Mouse (Mus musculus) hindbrain, embryonic 15.5 days (tissue): ENCODE measurements at regions not wholly inside any gene's neighbourhood (a gene's known extent, or its start where the extent isn't known, plus 50 kb on each side); places are given as distances from the start of the nearest gene placed in this dataset.
A peak's percentile ranks its signal among the peaks of the same experiment; 100 is the strongest.
"Not testable (repeated sequence)": the region's sequence is repeated elsewhere in the genome, so short reads cannot be mapped to it uniquely, and the experiment has no call there.

Experiments used
- ATAC-seq: fragments of 200-750 bp; cut with Nextera tagmentation; 2 replicates; pipeline ENCODE4 v1.8.0; 2017; ENCODE audit warnings: low read depth, moderate number of reproducible peaks, moderate TSS enrichment; ENCODE audit not compliant: low FRiP score
- H3K27ac ChIP-seq: fragments of 300-500 bp; sonication (generic); replicated peaks from 2 replicates; pipeline ENCODE4 v1.5.1; 2015; ENCODE audit warnings: mild to moderate bottlenecking, inconsistent platforms
- H3K27me3 ChIP-seq: fragments of 300-500 bp; sonication (generic); 2 replicates; pipeline ENCODE4 v1.6.1; 2015; ENCODE audit warnings: control low read depth, inconsistent platforms
- H3K36me3 ChIP-seq: fragments of 300-500 bp; sonication (generic); 2 replicates; pipeline ENCODE4 v1.6.1; 2015; ENCODE audit warnings: control low read depth, inconsistent platforms
- H3K4me1 ChIP-seq: fragments of 300-500 bp; sonication (generic); replicated peaks from 2 replicates; pipeline ENCODE4 v1.6.1; 2015; ENCODE audit warnings: control low read depth, inconsistent platforms
- H3K4me2 ChIP-seq: fragments of 300-500 bp; sonication (generic); 2 replicates; pipeline ENCODE4 v1.6.1; 2015; ENCODE audit warnings: moderate library complexity, mild to moderate bottlenecking, inconsistent platforms
- H3K4me3 ChIP-seq: fragments of 300-500 bp; sonication (generic); 2 replicates; pipeline ENCODE4 v1.5.1; 2015; ENCODE audit warnings: mild to moderate bottlenecking, inconsistent platforms
- H3K9ac ChIP-seq: fragments of 300-500 bp; sonication (generic); 2 replicates; pipeline ENCODE4 v1.6.1; 2015; ENCODE audit warnings: inconsistent platforms
- H3K9me3 ChIP-seq: fragments of 300-500 bp; sonication (generic); 2 replicates; pipeline ENCODE4 v1.6.1; 2016; ENCODE audit warnings: control low read depth, inconsistent platforms
- WGBS: fragments of 180-500 bp; shearing (Covaris S2); methylation state at CpG from one replicate; pipeline ENCODE4 v1.1.7; 2015; 5-methylcytosine and 5-hydroxymethylcytosine counted together

DNA sequence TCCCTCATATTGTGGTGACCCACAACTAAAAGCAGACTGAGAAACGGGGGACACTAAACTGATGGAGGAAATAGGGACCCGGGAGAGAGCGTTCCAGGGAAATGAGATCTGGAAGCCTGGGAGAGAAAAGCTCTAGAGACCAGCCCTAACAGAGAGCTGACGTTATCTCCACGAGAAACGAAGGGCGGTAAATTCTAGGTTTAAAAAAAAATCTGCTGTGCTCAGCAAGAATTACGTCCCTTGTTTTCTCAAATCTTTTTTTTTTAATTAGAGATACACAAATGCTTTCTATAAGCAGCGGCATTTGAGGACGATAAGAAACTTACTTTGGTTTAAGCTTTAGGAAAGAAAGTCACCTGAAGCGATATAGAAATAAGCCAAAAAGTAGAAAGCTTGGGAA, 145.7 kb downstream of the Cand1 start:
- H3K4me2 ChIP-seq = no peak overlapping the region
- no peak overlapping the region for H3K4me3 ChIP-seq
- H3K27ac ChIP-seq = no peak overlapping the region
- no peaks in the 10 kb centered on the region for H3K36me3 ChIP-seq
- ATAC-seq = no peak
- H3K4me1 ChIP-seq = no peaks in the 10 kb centered on the region
- no peaks in the 10 kb centered on the region for H3K27me3 ChIP-seq
- H3K9me3 ChIP-seq = no peaks in the 10 kb centered on the region
- no peak overlapping the region for H3K9ac ChIP-seq
- 88% methylated on average over 11 of the region's 11 CpGs for WGBS

DNA sequence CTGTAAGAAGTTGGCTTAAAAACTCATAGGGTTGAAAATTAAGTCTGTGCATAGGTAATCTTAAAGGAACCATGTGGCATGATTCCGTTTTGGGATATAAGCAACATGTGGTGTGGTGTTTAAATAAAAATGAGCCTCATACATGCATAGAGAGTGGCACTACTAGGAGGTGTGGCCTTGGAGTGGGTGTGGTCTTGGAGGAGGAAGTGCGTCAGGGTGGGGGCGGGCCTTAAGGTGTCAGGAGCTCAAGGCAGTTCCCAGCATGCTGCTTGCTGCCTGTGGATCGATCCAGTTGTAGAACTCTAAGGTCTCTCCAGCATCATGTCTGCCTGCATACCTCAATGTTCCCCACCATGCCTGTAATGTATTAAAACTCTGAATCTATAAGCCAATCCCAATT, 152.0 kb downstream of the Cand1 start:
- H3K27ac ChIP-seq = no peak overlapping the region
- 93% methylated on average over 4 of the region's 4 CpGs for WGBS
- no peaks in the 10 kb centered on the region for H3K36me3 ChIP-seq
- H3K9ac ChIP-seq = no peak overlapping the region
- ATAC-seq = no peak
- H3K4me2 ChIP-seq = no peak overlapping the region
- no peaks in the 10 kb centered on the region for H3K27me3 ChIP-seq
- no peaks in the 10 kb centered on the region for H3K9me3 ChIP-seq
- H3K4me3 ChIP-seq = no peak overlapping the region
- H3K4me1 ChIP-seq = no peaks in the 10 kb centered on the region

DNA sequence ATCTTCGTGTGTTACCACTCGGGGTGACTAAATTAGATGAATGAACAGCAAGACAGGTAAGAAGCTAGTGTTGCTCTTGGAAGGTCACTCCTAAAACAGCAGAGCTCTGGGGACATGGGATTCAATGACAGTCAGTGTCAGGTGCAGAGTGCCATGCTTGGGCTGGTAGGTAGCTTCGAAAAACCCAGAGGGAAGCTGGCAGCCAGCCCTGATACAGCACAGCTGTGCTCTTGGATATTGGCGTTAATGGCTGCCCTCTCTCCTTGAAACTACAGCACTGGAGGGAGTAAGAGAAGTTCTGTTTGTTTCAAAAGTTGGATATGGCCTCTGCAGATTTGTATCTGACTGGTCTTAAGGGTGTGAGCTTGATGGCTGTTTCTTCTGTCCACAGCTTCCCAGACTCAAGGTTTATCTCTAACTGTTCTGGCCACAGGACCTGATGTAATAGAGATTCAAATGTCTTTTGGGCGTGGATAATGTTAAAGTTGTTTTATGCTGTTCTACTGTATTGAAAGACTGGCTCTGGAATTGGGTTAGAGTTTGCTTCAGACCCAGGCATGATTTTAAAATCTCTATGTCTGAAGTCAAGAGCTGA, 152.7 kb downstream of the Cand1 start:
- ATAC-seq = no peak
- Histone ChIP-seq H3K36me3 (no peaks in the 10 kb centered on the region), H3K9ac (no peak overlapping the region), H3K4me1 (no peaks in the 10 kb centered on the region), H3K4me2 (no peak overlapping the region), H3K4me3 (no peak overlapping the region), H3K27ac (no peak overlapping the region), H3K27me3 (no peaks in the 10 kb centered on the region), H3K9me3 (no peaks in the 10 kb centered on the region)
- 89% methylated on average over 5 of the region's 5 CpGs for WGBS

DNA sequence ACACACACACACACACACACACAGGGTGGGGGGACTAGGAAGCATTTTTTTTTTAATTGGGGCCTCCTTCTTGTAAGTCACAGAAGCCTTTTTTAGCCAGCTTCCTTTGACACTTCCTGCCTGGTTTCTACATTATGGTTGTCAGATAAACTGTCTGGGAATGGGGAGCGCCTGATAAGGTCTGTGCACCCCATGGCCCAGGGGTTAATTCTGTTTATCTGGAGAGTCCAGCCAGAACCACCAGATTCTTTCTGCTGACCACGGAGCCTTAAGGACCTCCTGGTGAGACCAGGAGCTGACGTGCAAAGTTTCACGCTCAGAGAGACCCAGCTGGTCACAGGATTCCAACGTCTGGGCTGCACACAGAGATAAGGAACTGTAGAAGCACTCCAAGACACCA, 153.4 kb downstream of the Cand1 start:
- Histone ChIP-seq H3K36me3 (no peaks in the 10 kb centered on the region), H3K27me3 (no peaks in the 10 kb centered on the region), H3K4me3 (no peak overlapping the region), H3K9ac (no peak overlapping the region), H3K4me1 (no peaks in the 10 kb centered on the region), H3K4me2 (no peak overlapping the region), H3K27ac (no peak overlapping the region), H3K9me3 (no peaks in the 10 kb centered on the region)
- ATAC-seq = no peak
- WGBS = 66% methylated on average over 5 of the region's 5 CpGs

DNA sequence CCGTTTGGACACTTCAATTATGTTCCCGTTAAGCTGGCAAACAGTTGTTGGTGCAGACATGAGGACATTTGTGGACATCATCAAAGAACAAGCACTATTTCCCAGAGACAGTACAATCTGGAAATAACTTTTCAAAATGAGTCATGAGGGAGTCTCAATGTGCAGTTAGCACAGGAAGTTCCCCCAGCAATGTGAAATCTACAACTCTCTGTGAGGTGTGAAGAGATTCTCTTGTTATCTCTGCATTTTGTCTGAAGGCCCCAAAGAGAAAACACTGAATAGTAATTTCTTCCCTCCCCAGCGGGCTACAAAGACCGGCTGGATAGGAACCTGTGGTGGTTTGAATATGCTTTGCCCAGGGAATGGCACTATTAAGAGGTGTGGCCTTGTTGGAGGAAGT, 156.4 kb downstream of the Cand1 start:
- Histone ChIP-seq H3K36me3 (no peaks in the 10 kb centered on the region), H3K9me3 (no peaks in the 10 kb centered on the region), H3K9ac (no peak overlapping the region), H3K27ac (no peak overlapping the region), H3K27me3 (no peaks in the 10 kb centered on the region), H3K4me2 (no peak overlapping the region), H3K4me1 (peaks cover 5% of the 10 kb centered on the region; the same call in 1 of the 2 replicates), H3K4me3 (no peak overlapping the region)
- WGBS = 80% methylated on average over 4 of the region's 4 CpGs
- ATAC-seq = no peak

DNA sequence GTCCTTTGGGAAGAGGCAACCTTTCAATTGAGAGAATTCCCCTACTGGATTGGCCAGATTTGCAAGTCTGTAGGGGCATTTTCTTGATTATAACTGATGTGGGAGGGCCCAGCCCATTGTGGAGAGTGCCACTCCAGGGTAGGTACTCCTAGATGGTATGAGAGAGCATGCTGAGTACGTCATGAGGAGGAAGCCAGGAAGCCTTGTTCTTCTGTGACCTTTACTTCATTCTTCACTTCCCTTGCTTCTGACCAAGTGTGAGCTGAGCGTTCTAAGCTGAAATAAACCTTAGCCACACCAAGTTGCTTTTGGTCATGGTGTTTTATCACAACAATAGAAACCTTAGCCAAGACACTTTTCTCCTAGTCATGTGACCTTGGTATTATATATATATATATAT, 157.0 kb downstream of the Cand1 start:
- no peak overlapping the region for H3K4me3 ChIP-seq

DNA sequence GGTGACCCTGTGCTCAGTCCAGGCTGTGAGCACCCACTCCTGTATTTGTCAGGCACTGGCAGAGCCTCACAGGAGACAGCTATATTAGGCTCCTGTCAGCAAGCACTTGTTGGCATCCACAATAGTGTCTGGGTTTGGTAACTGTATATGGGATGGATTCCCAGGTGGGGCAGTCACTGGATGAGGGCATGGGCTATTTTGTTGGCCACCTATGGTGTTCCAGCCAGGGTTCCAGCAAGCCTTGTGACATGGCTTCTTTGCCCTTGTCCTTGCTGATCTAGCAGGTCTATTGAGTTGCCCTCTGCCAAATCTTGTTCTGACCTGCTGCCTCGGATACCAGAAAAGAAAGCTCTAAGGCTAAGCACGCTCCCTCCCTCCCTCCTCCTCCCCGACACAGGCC, 158.1 kb downstream of the Cand1 start:
- H3K27me3 ChIP-seq = not testable (repeated sequence)

More for the DNA sequence above, 157.0 kb downstream of the Cand1 start:
- Histone ChIP-seq H3K36me3 (no peaks in the 10 kb centered on the region), H3K4me1 (peaks cover 5% of the 10 kb centered on the region; the same call in 1 of the 2 replicates), H3K27ac (no peak overlapping the region), H3K4me2 (no peak overlapping the region), H3K9ac (no peak overlapping the region), H3K9me3 (no peaks in the 10 kb centered on the region), H3K27me3 (no peaks in the 10 kb centered on the region)
- 85% methylated on average over 2 of the region's 2 CpGs for WGBS
- no peak for ATAC-seq

DNA sequence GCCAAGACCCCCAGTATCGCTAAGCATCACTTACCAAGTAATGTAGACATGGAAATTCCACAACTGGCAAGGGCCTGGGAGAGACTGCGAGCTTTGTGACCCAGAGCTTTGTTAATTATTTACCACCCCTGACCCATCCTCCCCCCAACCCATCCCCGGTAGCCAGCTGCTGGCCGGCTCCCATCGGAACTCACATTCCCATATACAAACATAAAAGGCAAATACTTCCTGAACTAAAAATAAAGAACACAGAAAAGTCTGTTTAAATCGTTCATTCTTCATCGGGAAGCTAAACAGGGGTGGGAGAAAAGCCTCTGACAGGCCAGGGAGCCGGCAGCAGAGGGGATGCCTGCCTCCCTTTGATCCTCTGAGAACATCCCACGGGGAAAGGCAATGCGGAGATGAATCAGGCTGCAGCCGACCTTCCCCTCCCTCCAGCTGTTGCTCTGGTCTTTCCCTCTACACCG, 163.7 kb downstream of the Cand1 start:
- ATAC-seq = no peak
- H3K36me3 ChIP-seq = no peaks in the 10 kb centered on the region
- WGBS = 10% methylated on average over 12 of the region's 12 CpGs
- H3K9me3 ChIP-seq = no peaks in the 10 kb centered on the region
- no peak overlapping the region for H3K27ac ChIP-seq
- peaks cover 10% of the 10 kb centered on the region; the same call in 1 of the 2 replicates for H3K4me1 ChIP-seq
- H3K9ac ChIP-seq = no peak overlapping the region
- H3K4me3 ChIP-seq = no peak overlapping the region
- peak overlapping the region; percentile 21; the same call in 1 of the 2 replicates for H3K4me2 ChIP-seq
- 0 out of 2 replicates have a peak, but pooled peaks cover 3% of the 10 kb centered on the region for H3K27me3 ChIP-seq

More for the DNA sequence above, 158.1 kb downstream of the Cand1 start:
- 87% methylated on average over 3 of the region's 3 CpGs for WGBS
- H3K4me3 ChIP-seq, H3K4me2 ChIP-seq, H3K4me1 ChIP-seq, H3K9me3 ChIP-seq, H3K36me3 ChIP-seq, H3K9ac ChIP-seq, H3K27ac ChIP-seq, ATAC-seq: not testable (repeated sequence)

DNA sequence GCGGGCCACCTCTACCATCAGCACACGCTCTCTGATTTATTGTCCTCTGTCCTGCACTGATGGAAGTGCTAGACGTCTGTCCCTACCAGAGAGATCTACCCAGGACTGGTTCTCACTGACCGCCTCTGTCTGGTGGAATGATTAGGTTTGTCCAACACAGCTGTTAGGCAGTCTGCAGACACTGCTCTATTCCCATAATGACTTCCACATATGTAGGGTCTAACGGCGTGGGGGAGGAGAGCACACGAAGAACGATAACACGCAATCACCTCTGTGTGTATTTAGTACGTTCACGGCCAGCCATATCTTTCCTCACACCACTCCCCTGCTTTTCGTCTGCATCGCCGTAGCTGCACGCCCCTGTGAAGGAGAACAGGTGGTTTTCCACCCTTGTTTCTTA, 165.0 kb downstream of the Cand1 start:
- Histone ChIP-seq H3K4me1 (peaks cover 10% of the 10 kb centered on the region; the same call in 1 of the 2 replicates), H3K27ac (no peak overlapping the region), H3K4me3 (no peak overlapping the region), H3K36me3 (no peaks in the 10 kb centered on the region), H3K27me3 (0 out of 2 replicates have a peak, but pooled peaks cover 3% of the 10 kb centered on the region), H3K9me3 (no peaks in the 10 kb centered on the region), H3K9ac (no peak overlapping the region), H3K4me2 (no peak overlapping the region)
- WGBS = 84% methylated on average over 15 of the region's 15 CpGs
- ATAC-seq = no peak

DNA sequence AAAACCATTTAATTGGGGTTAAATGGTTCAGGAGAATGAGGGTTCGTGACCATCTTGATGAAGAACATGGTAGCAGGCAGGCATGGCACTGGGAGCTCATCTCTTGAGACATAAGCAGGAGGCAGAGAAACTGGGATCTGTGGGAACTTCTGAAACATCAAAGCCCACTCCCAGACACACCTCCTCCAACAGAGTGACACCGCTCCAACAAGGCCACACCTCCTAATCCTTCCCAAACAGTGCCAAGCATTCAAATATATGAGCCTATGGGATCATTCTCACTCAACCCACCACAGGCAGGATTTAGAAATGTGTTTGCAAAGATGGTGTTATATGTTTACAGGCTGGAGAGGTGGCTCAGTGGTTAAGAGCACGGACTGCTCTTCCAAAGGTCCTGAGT, 165.9 kb downstream of the Cand1 start:
- Histone ChIP-seq H3K27me3 (0 out of 2 replicates have a peak, but pooled peaks cover 3% of the 10 kb centered on the region), H3K9me3 (no peaks in the 10 kb centered on the region), H3K9ac (no peak overlapping the region), H3K27ac (no peak overlapping the region), H3K4me2 (no peak overlapping the region), H3K4me3 (no peak overlapping the region), H3K36me3 (no peaks in the 10 kb centered on the region), H3K4me1 (peaks cover 8% of the 10 kb centered on the region; the same call in 1 of the 2 replicates)
- 96% methylated on average over 3 of the region's 3 CpGs for WGBS
- no peak for ATAC-seq

DNA sequence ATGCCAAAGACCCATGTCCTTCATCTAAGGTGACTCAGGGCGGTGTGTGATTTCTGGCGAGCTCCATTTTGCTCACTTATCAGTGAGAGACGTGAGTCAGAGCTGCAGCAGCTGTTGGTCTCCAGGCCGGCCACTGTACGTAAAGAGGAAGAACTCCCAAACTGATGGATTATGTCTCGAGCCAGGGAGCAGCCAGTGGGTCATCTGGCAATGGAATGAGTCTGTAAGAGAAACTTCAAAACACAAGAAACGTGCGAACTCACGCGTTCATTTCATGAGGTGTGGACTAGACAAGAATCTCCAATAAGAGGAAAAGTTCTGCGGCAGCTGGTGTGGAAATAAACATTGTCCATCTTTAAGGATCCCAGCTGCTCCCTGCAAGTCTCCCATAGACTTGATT, 170.4 kb downstream of the Cand1 start:
- peaks cover 12% of the 10 kb centered on the region for H3K4me1 ChIP-seq
- WGBS = 88% methylated on average over 11 of the region's 11 CpGs
- H3K4me2 ChIP-seq = no peak overlapping the region
- no peaks in the 10 kb centered on the region for H3K36me3 ChIP-seq
- H3K27me3 ChIP-seq = no peaks in the 10 kb centered on the region
- ATAC-seq = no peak
- no peaks in the 10 kb centered on the region for H3K9me3 ChIP-seq
- H3K4me3 ChIP-seq = no peak overlapping the region
- no peak overlapping the region for H3K9ac ChIP-seq
- no peak overlapping the region for H3K27ac ChIP-seq

DNA sequence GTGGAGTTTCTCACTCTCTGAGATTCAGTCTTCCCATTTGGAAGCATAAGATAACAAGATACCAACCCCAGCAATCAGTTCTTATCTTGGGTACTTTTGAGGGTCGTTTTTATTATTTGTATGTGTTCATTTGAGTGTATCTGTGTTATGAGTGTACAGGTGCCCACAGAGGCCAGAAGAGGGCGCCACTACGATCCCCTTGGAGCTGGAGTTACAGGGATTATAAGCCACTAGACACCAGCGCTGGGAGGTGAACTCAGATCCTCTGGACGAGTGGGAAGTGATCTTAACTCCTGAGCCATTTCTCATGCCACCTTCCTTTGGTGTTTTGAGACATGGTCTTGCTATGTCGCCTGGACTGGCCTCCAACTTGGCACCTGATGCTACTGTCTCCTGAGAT, 172.0 kb downstream of the Cand1 start:
- Histone ChIP-seq H3K27ac (no peak overlapping the region), H3K9ac (no peak overlapping the region), H3K4me2 (no peak overlapping the region), H3K9me3 (no peaks in the 10 kb centered on the region), H3K36me3 (no peaks in the 10 kb centered on the region), H3K4me3 (no peak overlapping the region), H3K4me1 (peaks cover 12% of the 10 kb centered on the region), H3K27me3 (no peaks in the 10 kb centered on the region)
- 92% methylated on average over 6 of the region's 6 CpGs for WGBS
- ATAC-seq = no peak

DNA sequence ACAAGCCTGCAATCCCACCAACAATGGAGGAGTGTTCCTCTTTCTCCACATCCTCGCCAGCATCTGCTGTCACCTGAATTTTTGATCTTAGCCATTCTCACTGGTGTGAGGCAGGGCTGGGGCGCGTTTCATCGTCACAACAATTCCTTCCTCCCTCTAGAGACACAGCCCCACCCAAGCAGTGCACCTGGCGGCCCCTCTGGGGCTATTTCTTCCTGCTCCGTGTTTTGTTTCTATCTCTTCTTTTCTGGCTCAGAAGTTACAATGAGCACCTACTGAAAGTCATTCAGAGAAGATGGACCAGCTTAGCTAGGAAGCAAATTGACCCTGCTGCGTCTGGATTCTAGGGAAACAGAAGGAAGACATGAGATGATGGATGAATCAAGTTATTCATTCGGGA, 172.5 kb downstream of the Cand1 start:
- 92% methylated on average over 8 of the region's 8 CpGs for WGBS
- Histone ChIP-seq H3K36me3 (no peaks in the 10 kb centered on the region), H3K4me2 (no peak overlapping the region), H3K4me3 (no peak overlapping the region), H3K9me3 (no peaks in the 10 kb centered on the region), H3K9ac (no peak overlapping the region), H3K4me1 (peaks cover 12% of the 10 kb centered on the region), H3K27me3 (no peaks in the 10 kb centered on the region), H3K27ac (no peak overlapping the region)
- no peak for ATAC-seq
